Mouse (Mus musculus): ENCODE data around the gene Cpxm2. TPM values are rescaled to one million over a fixed set of nuclear protein-coding genes. Genes with fewer than 3 reads are reported as not detected.

The Cpxm2 gene
- polyA plus RNA-seq, 1 experiment, result 1.2 TPM

- Histone ChIP-seq H3K27ac (ENCODE audit: insufficient read depth, low read length) (no peak overlapping the region), H3K4me3 (ENCODE audit: low read depth, low read length) (no peak overlapping the region), H3K27me3 (ENCODE audit: control insufficient read depth, insufficient read depth, low read length, poor library complexity, severe bottlenecking) (no peaks in the 10 kb centered on the region), H3K9me3 (replicated peaks; ENCODE audit: control insufficient read depth, insufficient read depth, low read length, poor library complexity, severe bottlenecking) (no peaks in the 10 kb centered on the region), H3K9ac (ENCODE audit: low read depth, poor library complexity, severe bottlenecking) (no peak overlapping the region), H3K36me3 (ENCODE audit: control insufficient read depth, insufficient read depth, low read length, poor library complexity, severe bottlenecking) (no peaks in the 10 kb centered on the region), H3K4me1 (ENCODE audit: control insufficient read depth, insufficient read depth, low read length) (no peaks in the 10 kb centered on the region)
- no peak for TF ChIP-seq EP300 (IDR thresholded peaks at IDR 0.05; ENCODE audit: insufficient read depth, low read depth, low read length)
Observed at GRCm38 (mm10) chr7:132162254-132162653, 7.7 kb upstream of the Cpxm2 start.

DNA sequence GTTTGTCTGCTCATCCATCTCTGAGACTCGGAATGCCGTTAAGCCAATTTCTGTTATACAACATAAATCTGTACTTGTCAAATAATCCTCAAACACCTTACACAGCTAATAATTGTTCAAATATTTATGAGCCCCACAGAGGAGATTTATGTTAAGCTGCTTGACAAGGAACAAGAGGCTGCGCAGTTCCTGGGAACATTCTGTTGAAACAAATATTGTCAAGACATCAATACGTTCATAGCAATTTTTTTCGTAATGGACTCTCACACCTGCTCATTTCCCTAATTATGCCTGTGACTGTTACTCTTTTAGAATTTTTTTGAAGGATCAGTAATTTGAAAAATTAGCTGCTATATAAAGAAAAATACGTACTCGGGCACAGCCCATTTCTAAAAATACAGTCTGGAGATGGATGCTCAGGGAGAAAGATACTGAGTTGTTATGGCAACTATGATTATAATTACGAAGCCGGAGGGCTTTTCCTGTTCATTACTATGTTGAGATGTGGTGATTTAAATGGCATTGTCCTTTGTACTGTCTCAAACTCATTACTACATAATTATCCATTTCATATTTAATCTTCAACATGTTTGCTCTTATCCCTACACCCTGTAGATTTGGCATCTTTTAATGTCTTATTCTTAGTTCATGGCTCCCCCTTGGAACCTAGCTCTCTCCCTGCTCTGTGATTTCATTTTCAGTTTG is 3.9 kb upstream of the Cpxm2 start:
- Histone ChIP-seq H3K27ac (ENCODE audit: insufficient read depth, low read length) (no peak overlapping the region), H3K9me3 (replicated peaks; ENCODE audit: control insufficient read depth, insufficient read depth, low read length, poor library complexity, severe bottlenecking) (no peaks in the 10 kb centered on the region)
- TF ChIP-seq EP300 (IDR thresholded peaks at IDR 0.05; ENCODE audit: insufficient read depth, low read depth, low read length) (no peak), CTCF (IDR thresholded peaks at IDR 0.05; ENCODE audit: low read depth, low read length) (no peak), POLR2A (IDR thresholded peaks at IDR 0.05; ENCODE audit: insufficient read depth, low read length) (no peak)

GRCm38 (mm10) chr7:132153725-132154147 is 803 bp downstream of the Cpxm2 start:
- Histone ChIP-seq H3K9me3 (replicated peaks; ENCODE audit: control insufficient read depth, insufficient read depth, low read length, poor library complexity, severe bottlenecking) (no peaks in the 10 kb centered on the region), H3K9ac (ENCODE audit: low read depth, poor library complexity, severe bottlenecking) (no peak overlapping the region), H3K4me1 (ENCODE audit: control insufficient read depth, insufficient read depth, low read length) (no peaks in the 10 kb centered on the region), H3K27me3 (ENCODE audit: control insufficient read depth, insufficient read depth, low read length, poor library complexity, severe bottlenecking) (0 out of 2 replicates have a peak, but pooled peaks cover 2% of the 10 kb centered on the region), H3K27ac (ENCODE audit: insufficient read depth, low read length) (no peak overlapping the region), H3K36me3 (ENCODE audit: control insufficient read depth, insufficient read depth, low read length, poor library complexity, severe bottlenecking) (no peaks in the 10 kb centered on the region), H3K4me3 (ENCODE audit: low read depth, low read length) (no peak overlapping the region)
- TF ChIP-seq CTCF (IDR thresholded peaks at IDR 0.05; ENCODE audit: low read depth, low read length), result no peak
- TF ChIP-seq EP300 (IDR thresholded peaks at IDR 0.05; ENCODE audit: insufficient read depth, low read depth, low read length), result no peak
- TF ChIP-seq POLR2A (IDR thresholded peaks at IDR 0.05; ENCODE audit: insufficient read depth, low read length), result no peak

More for the DNA sequence above, 3.9 kb upstream of the Cpxm2 start:
- H3K27me3 ChIP-seq (ENCODE audit: control insufficient read depth, insufficient read depth, low read length, poor library complexity, severe bottlenecking), result 0 out of 2 replicates have a peak, but pooled peaks cover 2% of the 10 kb centered on the region
- H3K36me3 ChIP-seq (ENCODE audit: control insufficient read depth, insufficient read depth, low read length, poor library complexity, severe bottlenecking), result no peaks in the 10 kb centered on the region
- H3K9ac ChIP-seq (ENCODE audit: low read depth, poor library complexity, severe bottlenecking), result no peak overlapping the region
- H3K4me1 ChIP-seq (ENCODE audit: control insufficient read depth, insufficient read depth, low read length), result no peaks in the 10 kb centered on the region
- H3K4me3 ChIP-seq (ENCODE audit: low read depth, low read length), result no peak overlapping the region

DNA sequence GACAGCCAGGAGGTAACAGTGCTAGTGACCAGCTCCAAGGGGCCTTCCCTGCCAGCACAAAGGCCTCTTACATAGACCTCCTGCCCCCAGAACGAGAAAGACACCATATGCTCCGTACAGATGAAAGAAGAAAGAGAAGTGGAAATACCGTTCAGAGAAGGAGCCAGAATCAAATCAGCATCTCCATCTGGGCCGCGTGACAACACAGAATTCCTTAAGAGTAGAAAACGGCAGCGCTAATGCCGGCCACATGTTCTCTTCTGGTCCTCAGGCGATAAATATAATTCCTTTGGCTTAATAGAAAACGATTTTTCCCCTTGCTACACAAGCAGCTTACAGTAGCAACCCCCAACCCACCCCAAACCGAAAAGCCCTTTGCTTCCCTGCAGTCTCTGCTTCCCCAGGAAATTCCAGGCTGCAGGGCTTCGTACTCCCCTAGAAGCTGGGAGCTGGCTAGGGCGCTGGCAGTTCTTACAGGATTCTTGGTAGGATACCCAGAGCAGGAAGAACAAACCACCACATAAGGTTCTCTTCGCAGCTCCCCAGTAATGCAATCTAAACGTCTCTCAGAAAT is 9.2 kb downstream of the Cpxm2 start:
- H3K4me1 ChIP-seq (ENCODE audit: control insufficient read depth, insufficient read depth, low read length), result no peaks in the 10 kb centered on the region
- TF ChIP-seq CTCF (IDR thresholded peaks at IDR 0.05; ENCODE audit: low read depth, low read length) (no peak), EP300 (IDR thresholded peaks at IDR 0.05; ENCODE audit: insufficient read depth, low read depth, low read length) (no peak), POLR2A (IDR thresholded peaks at IDR 0.05; ENCODE audit: insufficient read depth, low read length) (no peak)
- no peaks in the 10 kb centered on the region for H3K27me3 ChIP-seq (ENCODE audit: control insufficient read depth, insufficient read depth, low read length, poor library complexity, severe bottlenecking)
- no peak overlapping the region for H3K4me3 ChIP-seq (ENCODE audit: low read depth, low read length)
- H3K9ac ChIP-seq (ENCODE audit: low read depth, poor library complexity, severe bottlenecking), result no peak overlapping the region
- no peaks in the 10 kb centered on the region for H3K9me3 ChIP-seq (replicated peaks; ENCODE audit: control insufficient read depth, insufficient read depth, low read length, poor library complexity, severe bottlenecking)
- H3K36me3 ChIP-seq (ENCODE audit: control insufficient read depth, insufficient read depth, low read length, poor library complexity, severe bottlenecking), result no peaks in the 10 kb centered on the region
- H3K27ac ChIP-seq (ENCODE audit: insufficient read depth, low read length), result no peak overlapping the region

DNA sequence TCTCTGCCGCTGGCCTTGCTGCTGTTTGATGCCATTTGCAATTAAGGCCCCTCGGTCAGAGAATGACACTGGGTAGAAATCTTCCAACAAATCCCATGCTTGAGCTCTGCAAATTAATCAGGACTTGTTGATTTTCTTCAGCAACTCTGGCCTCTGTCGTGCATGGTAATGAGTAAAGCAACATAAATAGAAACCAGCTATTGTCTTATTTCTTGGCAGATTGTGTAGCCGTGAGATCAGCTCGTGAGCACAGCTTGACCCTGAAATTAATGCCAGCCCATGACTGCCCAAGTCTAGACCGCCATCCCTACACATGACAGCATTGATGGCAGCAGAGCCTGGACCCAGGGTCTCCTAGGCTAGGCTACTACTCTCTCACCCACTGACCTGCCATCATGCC is 25.9 kb downstream of the Cpxm2 start:
- Histone ChIP-seq H3K9me3 (replicated peaks; ENCODE audit: control insufficient read depth, insufficient read depth, low read length, poor library complexity, severe bottlenecking) (no peaks in the 10 kb centered on the region; the same call in none of the 2 replicates), H3K27ac (ENCODE audit: insufficient read depth, low read length) (no peak overlapping the region), H3K36me3 (ENCODE audit: control insufficient read depth, insufficient read depth, low read length, poor library complexity, severe bottlenecking) (no peaks in the 10 kb centered on the region), H3K4me3 (ENCODE audit: low read depth, low read length) (no peak overlapping the region), H3K9ac (ENCODE audit: low read depth, poor library complexity, severe bottlenecking) (no peak overlapping the region), H3K4me1 (ENCODE audit: control insufficient read depth, insufficient read depth, low read length) (no peaks in the 10 kb centered on the region), H3K27me3 (ENCODE audit: control insufficient read depth, insufficient read depth, low read length, poor library complexity, severe bottlenecking) (no peaks in the 10 kb centered on the region)
- TF ChIP-seq EP300 (IDR thresholded peaks at IDR 0.05; ENCODE audit: insufficient read depth, low read depth, low read length), result no peak
- TF ChIP-seq CTCF (IDR thresholded peaks at IDR 0.05; ENCODE audit: low read depth, low read length), result no peak
- no peak for TF ChIP-seq POLR2A (IDR thresholded peaks at IDR 0.05; ENCODE audit: insufficient read depth, low read length)

DNA sequence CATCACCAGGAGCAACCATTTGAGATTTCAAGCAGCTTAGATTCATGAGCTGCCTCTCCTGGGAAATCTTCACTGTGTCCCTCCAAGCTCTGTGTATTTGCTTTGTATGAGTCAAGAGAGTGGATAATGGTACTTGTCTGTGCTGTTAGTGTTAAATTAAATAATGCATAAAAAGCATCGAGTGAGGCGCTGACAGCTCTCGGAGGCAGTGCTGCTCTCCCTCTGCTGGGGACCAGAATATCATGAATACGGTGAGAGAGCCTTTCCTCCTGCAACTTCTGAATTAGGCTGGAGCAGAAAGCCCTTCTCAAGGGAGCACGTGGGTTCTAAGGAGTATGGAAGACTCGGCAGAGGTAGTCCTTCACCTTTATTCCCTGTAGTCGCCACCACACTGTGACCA is 29.6 kb downstream of the Cpxm2 start:
- Histone ChIP-seq H3K27me3 (ENCODE audit: control insufficient read depth, insufficient read depth, low read length, poor library complexity, severe bottlenecking) (no peaks in the 10 kb centered on the region), H3K27ac (ENCODE audit: insufficient read depth, low read length) (no peak overlapping the region), H3K4me3 (ENCODE audit: low read depth, low read length) (no peak overlapping the region), H3K9ac (ENCODE audit: low read depth, poor library complexity, severe bottlenecking) (no peak overlapping the region), H3K4me1 (ENCODE audit: control insufficient read depth, insufficient read depth, low read length) (no peaks in the 10 kb centered on the region), H3K36me3 (ENCODE audit: control insufficient read depth, insufficient read depth, low read length, poor library complexity, severe bottlenecking) (no peaks in the 10 kb centered on the region), H3K9me3 (replicated peaks; ENCODE audit: control insufficient read depth, insufficient read depth, low read length, poor library complexity, severe bottlenecking) (no peaks in the 10 kb centered on the region)
- TF ChIP-seq CTCF (IDR thresholded peaks at IDR 0.05; ENCODE audit: low read depth, low read length) (no peak), POLR2A (IDR thresholded peaks at IDR 0.05; ENCODE audit: insufficient read depth, low read length) (no peak), EP300 (IDR thresholded peaks at IDR 0.05; ENCODE audit: insufficient read depth, low read depth, low read length) (no peak)

Measured in ES-Bruce4 (cell line).